Mouse (Mus musculus) olfactory bulb, adult 2 months (tissue): Measurements from ENCODE around the gene Prss50. TPM values are rescaled to one million over a fixed set of nuclear protein-coding genes. Genes with fewer than 3 reads are reported as not detected.
"Not testable (repeated sequence)": the region's sequence is repeated elsewhere in the genome, so short reads cannot be mapped to it uniquely, and the experiment has no call there.

Source experiments
- H3K27ac ChIP-seq: fragments of 200-500 bp; 2 replicates; pipeline ENCODE4 v1.5.1; 2012; ENCODE audit warnings: low read depth, low read length; ENCODE audit not compliant: insufficient read depth
- H3K4me1 ChIP-seq: fragments of 200-500 bp; 2 replicates; pipeline ENCODE4 v1.6.1; 2012; ENCODE audit warnings: low read length; ENCODE audit not compliant: control insufficient read depth, insufficient read depth
- H3K4me3 ChIP-seq: fragments of 200-500 bp; 2 replicates; pipeline ENCODE4 v1.5.1; 2012; ENCODE audit warnings: mild to moderate bottlenecking, low read depth, low read length, moderate library complexity; ENCODE audit not compliant: insufficient read depth
- CTCF ChIP-seq: fragments of 200-500 bp; IDR thresholded peaks from 2 replicates; pipeline ENCODE4 v1.5.1; 2012; ENCODE audit warnings: low read depth, mild to moderate bottlenecking, low read length, moderate library complexity; ENCODE audit not compliant: insufficient read depth
- POLR2A ChIP-seq: fragments of 200-500 bp; IDR thresholded peaks from 2 replicates; pipeline ENCODE4 v1.6.1; 2012; ENCODE audit warnings: mild to moderate bottlenecking, low read depth, low read length, moderate library complexity; ENCODE audit not compliant: insufficient read depth
- WGBS: fragments of 180-500 bp; shearing (Covaris S2); methylation state at CpG from one replicate; pipeline ENCODE4 v1.1.7; 2018; 5-methylcytosine and 5-hydroxymethylcytosine counted together
- polyA plus RNA-seq: library from polyadenylated mRNA; stranded (reverse); fragments of >200 nt; gene quantifications from 2 replicates; pipeline ENCODE4 v1.2.4, GENCODE M21; 2012; ENCODE audit warnings: low replicate concordance; ENCODE audit not compliant: missing spikeins, insufficient read depth, insufficient read length

Prss50 gene
- polyA plus RNA-seq, result not detected in 2 replicates

DNA sequence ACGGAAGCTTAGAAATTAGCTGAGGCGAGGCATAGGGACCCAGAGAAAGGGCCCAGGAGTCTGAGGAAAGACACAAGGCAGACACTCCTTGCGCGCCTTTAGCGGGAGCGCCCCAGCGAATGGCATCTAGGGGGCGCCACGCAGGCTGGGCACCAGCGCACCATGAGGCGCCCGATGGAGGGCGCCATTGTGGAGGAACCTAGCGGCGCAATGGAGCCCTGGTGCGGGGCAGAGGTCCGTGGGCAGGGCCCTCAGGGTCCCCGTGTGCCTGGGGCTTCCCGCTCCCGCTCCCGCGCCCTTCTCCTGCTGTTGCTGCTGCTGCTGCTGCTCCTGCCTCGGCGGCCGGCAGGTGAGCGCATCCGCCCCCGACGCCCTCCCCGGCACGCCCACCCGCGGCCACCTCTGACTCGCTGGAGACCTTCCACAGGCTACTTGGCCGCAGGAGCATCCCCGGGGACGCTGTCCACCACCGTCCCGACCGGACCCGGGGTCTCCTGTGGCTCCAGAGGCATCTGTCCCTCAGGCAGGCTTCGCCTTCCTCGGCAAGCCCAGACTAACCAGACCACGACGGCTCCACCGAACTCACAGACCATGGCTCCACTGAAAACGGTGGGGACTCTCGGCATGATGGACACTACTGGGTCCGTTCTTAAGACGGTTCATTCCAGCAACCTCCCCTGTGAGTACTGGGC is at the start of gene Prss50:
TSS of gene Prss50 (plus strand) at position 187 of the 692 bp plus-strand sequence.
- no peak for TF ChIP-seq CTCF
- TF ChIP-seq POLR2A, result no peak
- no peak within 1 kb of the TSS for H3K4me3 ChIP-seq
- no peak within 1 kb of the TSS for H3K27ac ChIP-seq
- H3K4me1 ChIP-seq, result peaks cover 7% of the 10 kb centered on the region
- WGBS, result 14% methylated on average over 50 of the region's 50 CpGs

DNA sequence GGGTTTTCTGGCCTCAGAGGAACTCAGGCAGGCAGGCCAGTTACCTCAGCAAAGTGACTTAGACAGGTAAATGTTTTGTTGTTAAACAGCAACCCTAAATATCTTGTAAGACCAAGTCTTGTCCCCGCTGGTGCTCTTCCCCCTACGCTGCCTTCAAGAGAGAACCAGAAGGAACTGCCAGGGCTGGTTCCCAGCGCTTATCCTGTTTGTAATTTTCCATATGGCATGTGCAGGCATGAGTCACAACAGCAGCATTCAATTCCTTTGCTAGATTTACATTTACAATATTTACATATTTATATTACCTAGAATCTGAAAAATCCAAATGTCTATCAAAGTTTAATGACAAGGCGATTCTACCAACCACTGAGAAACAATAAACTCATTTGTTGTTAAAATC is 47.7 kb upstream of the Prss50 start:
- H3K4me3 ChIP-seq, result no peak overlapping the region
- no peak overlapping the region for H3K27ac ChIP-seq
- 92% methylated on average over 4 of the region's 4 CpGs for WGBS
- no peak for TF ChIP-seq POLR2A
- TF ChIP-seq CTCF, result no peak
- H3K4me1 ChIP-seq, result no peaks in the 10 kb centered on the region

DNA sequence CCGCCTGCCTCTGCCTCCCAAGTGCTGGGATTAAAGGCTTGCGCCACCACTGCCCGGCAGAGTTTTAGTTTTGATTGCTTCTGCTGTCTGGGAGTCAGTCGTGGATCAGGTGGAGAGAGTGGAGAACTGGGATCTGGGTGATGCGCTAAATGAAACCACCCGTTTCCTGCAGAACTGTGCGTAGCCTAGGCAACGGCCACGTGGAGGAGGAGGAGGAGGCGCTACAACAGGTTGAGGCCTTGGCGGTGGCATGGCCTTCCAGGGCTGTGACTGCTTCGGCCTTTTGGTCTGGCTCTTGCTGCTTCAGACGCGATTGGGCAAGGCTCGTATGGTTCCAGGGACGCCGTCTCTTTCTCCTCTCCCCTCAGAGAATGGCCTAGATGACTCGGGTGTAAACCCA is 44.0 kb upstream of the Prss50 start, which contains the start of gene Prss44:
TSS of gene Prss44 (plus strand) at position 206 of the 400 bp plus-strand sequence.
- H3K27ac ChIP-seq, result no peak within 1 kb of the TSS
- no peak within 1 kb of the TSS for H3K4me3 ChIP-seq
- TF ChIP-seq CTCF (no peak), POLR2A (no peak)
- no peaks in the 10 kb centered on the region for H3K4me1 ChIP-seq
- WGBS, result 76% methylated on average over 18 of the region's 18 CpGs

DNA sequence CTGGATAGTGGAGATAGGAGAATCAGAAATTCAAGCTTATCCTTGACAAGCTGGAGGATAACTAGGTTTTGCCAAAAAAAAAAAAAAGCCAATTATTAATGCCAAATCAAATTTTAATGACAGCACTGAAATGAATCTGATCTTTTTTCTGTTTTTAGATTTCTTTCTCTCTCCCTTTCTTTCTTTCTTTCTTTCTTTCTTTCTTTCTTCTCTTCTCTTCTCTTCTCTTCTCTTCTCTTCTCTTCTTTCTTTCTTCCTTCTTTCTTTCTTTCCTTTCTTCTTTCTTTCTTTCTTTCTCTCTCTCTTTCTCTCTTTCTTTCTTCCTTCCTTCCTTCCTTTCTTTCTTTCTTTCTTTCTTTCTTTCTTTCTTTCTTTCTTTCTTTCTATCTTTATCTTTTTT is 37.2 kb upstream of the Prss50 start:
- not testable (repeated sequence) for H3K4me1 ChIP-seq, H3K27ac ChIP-seq, H3K4me3 ChIP-seq

DNA sequence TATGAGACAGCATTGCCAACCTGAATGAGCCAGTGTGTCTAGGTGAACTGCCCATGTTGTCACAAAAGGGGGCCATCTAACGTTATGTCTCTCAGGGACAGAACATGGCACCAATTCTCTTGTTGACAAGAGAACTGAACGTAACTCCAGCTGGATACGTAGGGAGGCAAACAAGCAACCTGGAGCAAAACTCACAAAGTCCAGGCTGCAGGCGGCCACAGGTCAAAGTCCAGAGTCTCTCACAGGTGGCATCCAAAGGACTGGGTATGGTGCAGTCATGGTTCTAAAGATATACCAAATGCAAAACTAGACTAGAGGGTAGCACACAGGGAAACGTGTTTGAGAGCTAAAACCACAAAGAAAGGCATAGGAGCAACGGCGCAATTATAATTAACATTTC is 36.3 kb upstream of the Prss50 start:
- Histone ChIP-seq H3K27ac (no peak overlapping the region), H3K4me1 (no peaks in the 10 kb centered on the region), H3K4me3 (no peak overlapping the region)
- TF ChIP-seq CTCF (no peak), POLR2A (no peak)
- 80% methylated on average over 7 of the region's 7 CpGs for WGBS

DNA sequence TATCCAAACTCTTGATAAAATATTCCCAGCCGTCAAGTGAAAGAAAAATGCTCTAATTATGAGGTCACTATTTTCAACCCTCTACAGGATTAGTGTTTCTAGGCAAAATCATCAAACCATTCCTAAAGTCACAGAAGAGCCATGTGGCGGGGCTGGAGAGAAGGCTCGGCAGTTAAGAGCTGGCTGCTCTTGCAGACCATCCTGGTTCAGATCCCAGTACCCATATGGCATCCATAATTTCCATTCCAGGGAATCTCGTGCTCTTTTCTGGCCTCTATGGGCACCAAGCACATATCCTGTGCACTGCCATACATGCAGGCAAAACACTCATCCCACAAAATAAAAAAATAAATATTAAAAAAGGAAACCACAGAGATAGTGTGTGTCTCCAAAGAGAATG is 32.3 kb upstream of the Prss50 start:
- H3K27ac ChIP-seq, result no peak overlapping the region
- H3K4me1 ChIP-seq, result no peaks in the 10 kb centered on the region
- TF ChIP-seq POLR2A (no peak), CTCF (no peak)
- 78% methylated on average over 4 of the region's 4 CpGs for WGBS
- H3K4me3 ChIP-seq, result no peak overlapping the region

DNA sequence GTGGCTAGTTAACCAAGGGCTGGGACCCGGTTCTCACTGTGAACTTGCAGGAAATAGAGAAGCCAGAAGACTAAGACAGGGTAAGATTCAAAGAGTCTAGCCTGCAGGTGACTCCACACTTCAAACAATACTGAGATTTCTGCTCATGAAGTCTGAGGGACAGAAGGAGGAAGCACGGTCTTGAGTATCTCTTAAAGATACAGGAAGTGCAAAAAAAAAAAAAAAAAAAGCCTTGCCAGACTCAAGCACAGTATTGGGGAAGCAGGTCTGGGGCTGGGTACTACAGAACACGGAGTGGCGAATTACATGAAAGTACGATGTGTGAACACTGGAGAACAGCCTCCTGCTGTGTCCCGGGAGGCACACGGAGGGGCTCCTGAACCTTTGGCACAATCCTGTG is 31.9 kb upstream of the Prss50 start:
- no peak for TF ChIP-seq POLR2A
- no peak for TF ChIP-seq CTCF
- 55% methylated on average over 7 of the region's 7 CpGs for whole genome bisulfite sequencing

DNA sequence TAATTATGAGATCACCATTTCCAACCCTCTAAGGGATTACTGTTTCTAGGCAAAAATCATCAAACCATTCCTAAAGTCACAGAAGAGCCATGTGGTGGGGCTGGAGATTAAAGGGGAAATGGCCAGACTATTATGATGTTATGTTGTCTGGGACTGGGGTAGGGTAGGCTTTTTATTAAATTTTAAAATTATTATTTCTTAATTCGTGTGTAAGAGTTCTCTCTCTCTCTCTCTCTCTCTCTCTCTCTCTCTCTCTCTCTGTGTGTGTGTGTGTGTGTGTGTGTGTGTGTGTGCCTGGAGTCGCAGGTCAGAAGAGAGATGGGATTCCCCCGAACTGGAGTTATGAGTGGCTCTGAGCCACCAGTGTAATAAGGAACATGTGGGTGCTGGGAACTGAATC is 31.4 kb upstream of the Prss50 start, which contains the start of gene Prss43:
TSS of gene Prss43 (plus strand) at position 301 of the 400 bp plus-strand sequence.
- WGBS, result 87% methylated on average over 3 of the region's 3 CpGs
- Histone ChIP-seq H3K4me1 (no peaks in the 10 kb centered on the region), H3K4me3 (no peak within 1 kb of the TSS), H3K27ac (no peak within 1 kb of the TSS)
- TF ChIP-seq POLR2A (no peak), CTCF (no peak)

More for the DNA sequence above, 31.9 kb upstream of the Prss50 start:
- Histone ChIP-seq H3K4me1 (no peaks in the 10 kb centered on the region), H3K4me3 (no peak overlapping the region), H3K27ac (no peak overlapping the region)

DNA sequence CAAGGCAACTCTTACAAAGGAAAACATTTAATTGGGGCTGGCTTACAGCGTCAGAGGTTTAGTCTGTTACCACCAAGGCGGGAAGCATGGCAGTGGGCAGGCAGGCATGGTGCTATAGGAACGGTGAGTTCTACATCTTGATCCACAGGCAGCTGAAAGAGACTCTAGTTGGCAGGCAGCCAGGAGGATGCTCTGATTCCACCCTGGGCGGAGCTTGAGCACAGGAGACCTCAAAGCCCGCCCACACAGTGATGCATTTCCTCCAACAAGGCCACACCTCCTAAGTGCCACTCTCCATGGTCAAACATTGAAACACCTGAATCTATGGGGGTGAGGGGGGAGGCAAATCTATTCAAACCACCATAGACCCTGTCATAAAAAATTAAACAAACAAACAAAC is 24.7 kb upstream of the Prss50 start:
- no peak for TF ChIP-seq CTCF
- no peak for TF ChIP-seq POLR2A
- Histone ChIP-seq H3K27ac (no peak overlapping the region), H3K4me3 (no peak overlapping the region), H3K4me1 (no peaks in the 10 kb centered on the region)
- WGBS, result 79% methylated on average over 5 of the region's 5 CpGs

DNA sequence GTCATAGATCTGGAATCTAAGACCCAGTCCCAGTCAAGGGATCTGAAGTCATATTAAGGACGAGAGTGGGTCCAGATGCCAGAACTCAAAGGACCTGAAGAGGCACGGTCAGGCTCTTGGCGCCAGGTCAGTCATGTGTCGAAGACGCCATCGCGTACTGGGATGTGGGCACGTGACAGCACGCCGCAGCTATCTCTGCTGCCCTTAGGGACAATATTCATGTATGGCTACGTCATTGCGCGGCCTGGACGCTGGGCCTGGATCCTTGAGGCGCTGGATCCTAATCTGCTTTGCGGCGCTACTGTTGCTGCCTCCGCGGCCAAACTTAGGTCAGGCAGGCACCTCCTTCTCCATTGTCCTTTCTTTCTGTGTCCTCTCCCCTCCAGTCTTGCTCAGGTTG is 23.4 kb upstream of the Prss50 start, which contains the start of gene Prss45:
TSS of gene Prss45 (plus strand) at position 178 of the 400 bp plus-strand sequence.
- Histone ChIP-seq H3K4me3 (no peak within 1 kb of the TSS), H3K4me1 (no peaks in the 10 kb centered on the region), H3K27ac (no peak within 1 kb of the TSS)
- WGBS, result 82% methylated on average over 19 of the region's 19 CpGs
- TF ChIP-seq CTCF, result no peak
- no peak for TF ChIP-seq POLR2A
